Comparison of ENCODE assay signal across 12 mouse cellular contexts in genomic region chr19:8817001-8817400, GRCm38 (mm10). TPM values are rescaled to one million over a fixed set of nuclear protein-coding genes. Genes with fewer than 3 reads are reported as not detected.
DNase-seq lines count a peak whose midpoint lies in the region; ATAC-seq and TF ChIP-seq lines count a peak whose summit lies in the region.
"Had no signal": no experiment of that assay in that cellular context is flagged by ENCODE, and none has a peak within 500 bp of the region (broad histone marks: within the 10 kb centered on the region; RNA-seq: fewer than 3 reads in every experiment).

No protein-coding gene starts in this region.

- no peak for TF ChIP-seq RAD21 in MEL (IDR thresholded peaks at IDR 0.05; ENCODE audit: low read depth, low read length)

- DNase-seq in heart, postnatal 36 days: no peak
- DNase-seq in MEL (ENCODE audit: low read depth, low spot score): no peak
- no peak for DNase-seq in midbrain, embryonic 14.5 days
- DNase-seq in urinary bladder, postnatal 4 days (ENCODE audit: low spot score in 2 of 2): no peak
- DNase-seq in cerebellum, adult 9-10 months: no peak
- DNase-seq in right cerebral cortex, postnatal 4 days: no peak
- DNase-seq: B cell, adult 2 months; heart, postnatal 4 days; lung, adult 18-20 months; spleen, adult 18-20 months had no signal

- TF ChIP-seq POLR2A in MEL (IDR thresholded peaks at IDR 0.05; ENCODE audit: control insufficient read depth in 1 of 2, insufficient read depth in 1 of 2, low read depth in 1 of 2, low read length in 2 of 2, poor library complexity in 1 of 2): no peak

- no peak for ATAC-seq in heart, embryonic 13.5 days (ENCODE audit: extremely low read depth, insufficient number of reproducible peaks, low FRiP score, low TSS enrichment)
- ATAC-seq in hindbrain, embryonic 15.5 days (ENCODE audit: low FRiP score, low read depth): no peak
- no peak for ATAC-seq in midbrain, embryonic 14.5 days (ENCODE audit: low FRiP score, low TSS enrichment)

- peaks cover 28% of the 10 kb centered on the region for H3K4me1 ChIP-seq in heart, embryonic 13.5 days
- H3K4me1 ChIP-seq in MEL (ENCODE audit: control insufficient read depth in 1 of 2, insufficient read depth in 2 of 2, low read length in 2 of 2): peaks cover 3 to 11% of the 10 kb centered on the region in 2 experiments; a peak in 3 of 4 replicates
- peaks cover 56% of the 10 kb centered on the region for H3K4me1 ChIP-seq in hindbrain, embryonic 15.5 days (replicated peaks)
- H3K4me1 ChIP-seq in midbrain, embryonic 14.5 days (ENCODE audit: control insufficient read depth, insufficient read depth, low read length): peaks cover 29% of the 10 kb centered on the region

- WGBS in heart, embryonic 13.5 days: 82% methylated on average over 3 of the region's 3 CpGs
- WGBS in hindbrain, embryonic 15.5 days: 86% methylated on average over 3 of the region's 3 CpGs
- 33% methylated on average over 3 of the region's 3 CpGs for WGBS in midbrain, embryonic 14.5 days

- H3K27me3 ChIP-seq in heart, embryonic 13.5 days (replicated peaks): no peaks in the 10 kb centered on the region
- no peaks in the 10 kb centered on the region for H3K27me3 ChIP-seq in MEL (ENCODE audit: control insufficient read depth in 1 of 2, insufficient read depth in 2 of 2, low read length in 2 of 2)
- H3K27me3 ChIP-seq in hindbrain, embryonic 15.5 days: no peaks in the 10 kb centered on the region
- no peaks in the 10 kb centered on the region for H3K27me3 ChIP-seq in midbrain, embryonic 14.5 days (ENCODE audit: control insufficient read depth, insufficient read depth, low read length)

- no peak for TF ChIP-seq EP300 in MEL (IDR thresholded peaks at IDR 0.05; ENCODE audit: low read depth in 1 of 2, low read length in 2 of 2)

- H3K36me3 ChIP-seq in heart, embryonic 13.5 days: peaks cover 52% of the 10 kb centered on the region
- H3K36me3 ChIP-seq in MEL (ENCODE audit: control insufficient read depth in 1 of 2, insufficient read depth in 2 of 2, low read length in 2 of 2): peaks cover 11 to 19% of the 10 kb centered on the region in 2 experiments; a peak in 3 of 4 replicates
- peaks cover 20% of the 10 kb centered on the region; the same call in 1 of the 2 replicates for H3K36me3 ChIP-seq in hindbrain, embryonic 15.5 days
- H3K36me3 ChIP-seq in midbrain, embryonic 14.5 days (ENCODE audit: control insufficient read depth, insufficient read depth, low read length): peaks cover 44% of the 10 kb centered on the region

- peak overlapping the region; percentile 99; the same call in 1 of the 2 replicates for H3K4me3 ChIP-seq in heart, embryonic 13.5 days
- peak overlapping the region in 1 of 2 experiments; percentile 8; a peak in 1 of 4 replicates for H3K4me3 ChIP-seq in MEL (ENCODE audit: control insufficient read depth in 1 of 2, insufficient read depth in 1 of 2, low read depth in 2 of 2, low read length in 2 of 2)
- H3K4me3 ChIP-seq in hindbrain, embryonic 15.5 days: no peak overlapping the region
- H3K4me3 ChIP-seq in midbrain, embryonic 14.5 days (replicated peaks; ENCODE audit: low read depth, low read length): 0 out of 2 replicates have a peak overlapping the region, but pooled peaks have one; percentile 10

- peak overlapping the region; percentile 88 for H3K4me2 ChIP-seq in heart, embryonic 13.5 days
- H3K4me2 ChIP-seq in hindbrain, embryonic 15.5 days: peak overlapping the region; percentile 35
- H3K4me2 ChIP-seq in midbrain, embryonic 14.5 days (ENCODE audit: low read length): peak overlapping the region; percentile 79

- peak overlapping the region; percentile 69 for H3K9ac ChIP-seq in heart, embryonic 13.5 days
- H3K9ac ChIP-seq in MEL (ENCODE audit: control insufficient read depth, low read depth, low read length, poor library complexity, severe bottlenecking): peak overlapping the region; percentile 21
- H3K9ac ChIP-seq in hindbrain, embryonic 15.5 days: no peak overlapping the region
- peak overlapping the region; percentile 34; the same call in 1 of the 2 replicates for H3K9ac ChIP-seq in midbrain, embryonic 14.5 days (replicated peaks; ENCODE audit: low read length)

- intact Hi-C loops in heart, postnatal 36 days (cut with DNase I): loop anchor here (2.0 kb wide), 1 partner anchor 14 kb away; the partner anchor contains the start of gene Zbtb3

- H3K79me2 ChIP-seq in MEL (ENCODE audit: control insufficient read depth, insufficient read depth, low read length, poor library complexity): peaks cover 39% of the 10 kb centered on the region

- no peak for TF ChIP-seq CTCF in MEL (IDR thresholded peaks at IDR 0.05 in 2 of 3, conservative IDR thresholded peaks at IDR 0.05 in 1 of 3; ENCODE audit: control insufficient read depth in 1 of 3, insufficient read depth in 1 of 3, low read depth in 2 of 3, low read length in 3 of 3, poor library complexity in 1 of 3, severe bottlenecking in 1 of 3)

- no peak overlapping the region for H3K27ac ChIP-seq in heart, embryonic 13.5 days (replicated peaks)
- no peak overlapping the region for H3K27ac ChIP-seq in MEL (ENCODE audit: control insufficient read depth, low read depth, low read length)
- H3K27ac ChIP-seq in hindbrain, embryonic 15.5 days (replicated peaks): no peak overlapping the region
- H3K27ac ChIP-seq in midbrain, embryonic 14.5 days (replicated peaks; ENCODE audit: low read depth, low read length): no peak overlapping the region

- no peaks in the 10 kb centered on the region for H3K9me3 ChIP-seq in heart, embryonic 13.5 days
- H3K9me3 ChIP-seq in MEL (replicated peaks; ENCODE audit: insufficient read depth, low read length): no peaks in the 10 kb centered on the region
- H3K9me3 ChIP-seq in hindbrain, embryonic 15.5 days: no peaks in the 10 kb centered on the region
- H3K9me3 ChIP-seq in midbrain, embryonic 14.5 days (ENCODE audit: control insufficient read depth, low read length): no peaks in the 10 kb centered on the region

TF ChIP-seq in MEL, 35 proteins besides CTCF, POLR2A, EP300 and RAD21 (continues in another document):
- no peak for TF ChIP-seq CHD2 (IDR thresholded peaks at IDR 0.05; ENCODE audit: low read length)
- TF ChIP-seq UBTF (IDR thresholded peaks at IDR 0.05; ENCODE audit: borderline replicate concordance, insufficient read depth, low read depth, low read length): no peak
- no peak for TF ChIP-seq KAT2A (conservative IDR thresholded peaks at IDR 0.05; ENCODE audit: low read depth, low read length)
- no peak for TF ChIP-seq JUND (IDR thresholded peaks at IDR 0.05; ENCODE audit: low read depth, low read length)
- TF ChIP-seq GABPA (IDR thresholded peaks at IDR 0.05; ENCODE audit: low read depth, low read length): no peak
- no peak for TF ChIP-seq GATA1 (IDR thresholded peaks at IDR 0.05; ENCODE audit: low read depth, low read length)
- TF ChIP-seq ZMIZ1 (IDR thresholded peaks at IDR 0.05; ENCODE audit: low read depth, low read length): no peak
- TF ChIP-seq MYB (IDR thresholded peaks at IDR 0.05; ENCODE audit: low read depth, low read length): no peak
- TF ChIP-seq NELFE (IDR thresholded peaks at IDR 0.05; ENCODE audit: low read depth, low read length): no peak

RNA-seq across cellular contexts. Expression of gene Ttc9c, which starts 2.1 kb away (rescaled TPM):
- 32.9 and 38.9 TPM in 2 replicates for polyA plus RNA-seq in heart, embryonic 13.5 days (2015; fragmentation: Nextera tagmentation; extraction: Ambion mirVana)
- 10 to 100 TPM; 11.6 to 14.7 TPM for total RNA-seq in heart, postnatal 36 days (2021)
- total RNA-seq in MEL (2012; rRNA removed): 22.9 and 24.2 TPM in 2 replicates
- 10 to 100 TPM in 1 of 2 experiments, not detected in 1; 29.8 TPM for polyA plus RNA-seq in MEL (2012; ENCODE audit: insufficient read depth in 1 of 2, insufficient read length in 2 of 2, low read depth in 1 of 2, low replicate concordance in 2 of 2, missing spikeins in 1 of 2)
- polyA plus RNA-seq in hindbrain, embryonic 15.5 days (2015; fragmentation: Nextera tagmentation; extraction: Ambion mirVana): 56.8 and 58.6 TPM in 2 replicates
- 37.5 and 55.8 TPM in 2 replicates for polyA plus RNA-seq in midbrain, embryonic 14.5 days (2014; fragmentation: Nextera tagmentation; extraction: Ambion mirVana)

RNA-seq across cellular contexts. Expression of gene Hnrnpul2, which starts 2.8 kb away (rescaled TPM):
- 2.9 TPM in 2 replicates for polyA plus RNA-seq in heart, embryonic 13.5 days (2015; fragmentation: Nextera tagmentation; extraction: Ambion mirVana)
- total RNA-seq in heart, postnatal 36 days (2021): 10 to 100 TPM; 44.6 to 49.8 TPM
- total RNA-seq in MEL (2012; rRNA removed): 39.4 and 44.6 TPM in 2 replicates
- 100 to 1,000 TPM; 106 to 174 TPM for polyA plus RNA-seq in MEL (2012; ENCODE audit: insufficient read depth in 1 of 2, insufficient read length in 2 of 2, low read depth in 1 of 2, low replicate concordance in 2 of 2, missing spikeins in 1 of 2)
- 5.4 and 6.5 TPM in 2 replicates for polyA plus RNA-seq in hindbrain, embryonic 15.5 days (2015; fragmentation: Nextera tagmentation; extraction: Ambion mirVana)
- 8.8 and 9.6 TPM in 2 replicates for polyA plus RNA-seq in midbrain, embryonic 14.5 days (2014; fragmentation: Nextera tagmentation; extraction: Ambion mirVana)

RNA-seq across cellular contexts. Expression of gene AC129217.1, which starts 12.6 kb away (rescaled TPM):
- not detected in 2 replicates for polyA plus RNA-seq in heart, embryonic 13.5 days (2015; fragmentation: Nextera tagmentation; extraction: Ambion mirVana)
- total RNA-seq in heart, postnatal 36 days (2021): not detected
- total RNA-seq in MEL (2012; rRNA removed): 0.23 TPM in 1 of 2 replicates, not detected in the other
- 10 to 100 TPM in 1 of 2 experiments, not detected in 1; 53.4 TPM for polyA plus RNA-seq in MEL (2012; ENCODE audit: insufficient read depth in 1 of 2, insufficient read length in 2 of 2, low read depth in 1 of 2, low replicate concordance in 2 of 2, missing spikeins in 1 of 2)
- not detected in 2 replicates for polyA plus RNA-seq in hindbrain, embryonic 15.5 days (2015; fragmentation: Nextera tagmentation; extraction: Ambion mirVana)
- polyA plus RNA-seq in midbrain, embryonic 14.5 days (2014; fragmentation: Nextera tagmentation; extraction: Ambion mirVana): not detected in 2 replicates
- total RNA-seq: heart, postnatal 4 days had no signal

RNA-seq across cellular contexts. Expression of gene Zbtb3, which starts 14.6 kb away (rescaled TPM):
- 3.7 and 3.9 TPM in 2 replicates for polyA plus RNA-seq in heart, embryonic 13.5 days (2015; fragmentation: Nextera tagmentation; extraction: Ambion mirVana)
- 1 to 10 TPM; 1.3 to 1.7 TPM for total RNA-seq in heart, postnatal 36 days (2021)
- 2.6 and 2.9 TPM in 2 replicates for total RNA-seq in MEL (2012; rRNA removed)
- polyA plus RNA-seq in MEL (2012; ENCODE audit: insufficient read depth in 1 of 2, insufficient read length in 2 of 2, low read depth in 1 of 2, low replicate concordance in 2 of 2, missing spikeins in 1 of 2): 1 to 10 TPM in 1 of 2 experiments, not detected in 1; 2.4 TPM
- 7.8 and 8.6 TPM in 2 replicates for polyA plus RNA-seq in hindbrain, embryonic 15.5 days (2015; fragmentation: Nextera tagmentation; extraction: Ambion mirVana)
- polyA plus RNA-seq in midbrain, embryonic 14.5 days (2014; fragmentation: Nextera tagmentation; extraction: Ambion mirVana): 7.2 and 7.9 TPM in 2 replicates

RNA-seq across cellular contexts. Expression of gene Polr2g, which starts 18.6 kb away (rescaled TPM):
- 129 and 143 TPM in 2 replicates for polyA plus RNA-seq in heart, embryonic 13.5 days (2015; fragmentation: Nextera tagmentation; extraction: Ambion mirVana)
- total RNA-seq in heart, postnatal 36 days (2021): 10 to 100 TPM; 52.3 to 59.2 TPM
- total RNA-seq in MEL (2012; rRNA removed): 165 and 188 TPM in 2 replicates
- polyA plus RNA-seq in MEL (2012; ENCODE audit: insufficient read depth in 1 of 2, insufficient read length in 2 of 2, low read depth in 1 of 2, low replicate concordance in 2 of 2, missing spikeins in 1 of 2): 100 to 1,000 TPM in 1 of 2 experiments, not detected in 1; 181 TPM
- 133 and 144 TPM in 2 replicates for polyA plus RNA-seq in hindbrain, embryonic 15.5 days (2015; fragmentation: Nextera tagmentation; extraction: Ambion mirVana)
- 156 and 165 TPM in 2 replicates for polyA plus RNA-seq in midbrain, embryonic 14.5 days (2014; fragmentation: Nextera tagmentation; extraction: Ambion mirVana)

Comparison
In these comparisons a context has a peak if more than half of its experiments do, and no peak if none do; other contexts are left out.
1. H3K4me2 ChIP-seq: peak in every context shown above with its lines; median percentile 88 in heart, embryonic 13.5 days; 79 in midbrain, embryonic 14.5 days; 35 in hindbrain, embryonic 15.5 days.
2. RNA of gene Hnrnpul2, which starts 2.8 kb away (polyA plus RNA-seq): 106 to 174 TPM in MEL; 8.8 to 9.6 TPM in midbrain, embryonic 14.5 days, 5.4 to 6.5 TPM in hindbrain, embryonic 15.5 days and 2.9 TPM in heart, embryonic 13.5 days; every median in the first group is over 10 times any median in the second.
3. RNA of gene AC129217.1, which starts 12.6 kb away (polyA plus RNA-seq): 53.4 TPM in MEL; not detected in midbrain, embryonic 14.5 days, not detected in heart, embryonic 13.5 days and not detected in hindbrain, embryonic 15.5 days; every median in the first group is over 10 times any median in the second.